Mouse (Mus musculus): ENCODE measurements around the gene BC005537.

- TF ChIP-seq POLR2A (IDR thresholded peaks at IDR 0.05; ENCODE audit: extremely low read depth, insufficient read depth, low read length) (peak; percentile 90), CTCF (IDR thresholded peaks at IDR 0.05; ENCODE audit: low read depth, low read length) (no peak)
Measured at GRCm38 (mm10) chr13:24831353-24832130, 30.1 kb downstream of the BC005537 start, which contains the start of the genes Acot13 and Tdp2.
